Mouse (Mus musculus): ENCODE measurements around the gene Hgf. TPM values are rescaled to one million over a fixed set of nuclear protein-coding genes. Genes with fewer than 3 reads are reported as not detected.

Hgf gene
- 9.8 TPM for polyA plus RNA-seq (2014; fragmentation: Illumina TruSeq; extraction: RNeasy Lipid Tissue Mini Kit (QIAGEN cat#74804))

DNA sequence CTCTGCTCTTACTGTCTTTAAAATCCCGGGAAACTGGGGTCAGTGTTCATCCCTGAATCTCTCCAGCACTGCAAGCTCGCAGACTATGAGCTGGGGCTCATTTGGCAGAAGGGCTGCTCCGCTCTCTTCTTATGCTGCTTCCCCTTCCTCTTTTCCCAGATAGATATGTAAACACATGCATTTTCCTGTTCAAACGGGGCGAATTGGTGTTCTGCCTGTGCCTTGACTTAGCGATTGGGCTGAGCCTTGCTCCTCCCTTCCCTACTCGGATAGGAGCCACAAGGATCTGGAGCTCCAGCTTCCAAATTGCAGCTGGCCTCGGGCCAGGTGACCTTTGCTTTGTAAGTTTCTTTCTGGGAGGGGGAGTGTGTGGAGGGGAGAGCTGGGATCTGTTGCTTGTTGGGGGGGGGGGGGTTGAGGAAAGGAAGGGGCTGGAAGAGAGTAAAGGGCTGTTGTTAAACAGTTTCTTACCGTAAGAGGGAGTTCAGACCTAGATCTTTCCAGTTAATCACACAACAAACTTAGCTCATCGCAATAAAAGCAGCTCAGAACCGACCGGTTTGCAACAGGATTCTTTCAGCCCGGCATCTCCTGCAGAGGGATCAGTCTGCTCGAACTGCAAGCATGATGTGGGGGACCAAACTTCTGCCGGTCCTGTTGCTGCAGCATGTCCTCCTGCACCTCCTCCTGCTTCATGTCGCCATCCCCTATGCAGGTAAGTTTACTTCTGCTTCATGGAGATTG, at the start of gene Hgf:
TSS of gene Hgf (plus strand) at position 192 of the 744 bp plus-strand sequence.

Other genes starting within 250 kb of the Hgf start
- not detected for gene Gm28710, start 238.3 kb downstream of the Hgf start, polyA plus RNA-seq (2014; fragmentation: Illumina TruSeq; extraction: RNeasy Lipid Tissue Mini Kit (QIAGEN cat#74804))

All from ovary, adult 10 weeks (tissue).